Mouse (Mus musculus): ENCODE data around the gene Ugt2a1. TPM values are rescaled to one million over a fixed set of nuclear protein-coding genes. Genes with fewer than 3 reads are reported as not detected.

The Ugt2a1 gene
- total RNA-seq (2023) = not detected

DNA sequence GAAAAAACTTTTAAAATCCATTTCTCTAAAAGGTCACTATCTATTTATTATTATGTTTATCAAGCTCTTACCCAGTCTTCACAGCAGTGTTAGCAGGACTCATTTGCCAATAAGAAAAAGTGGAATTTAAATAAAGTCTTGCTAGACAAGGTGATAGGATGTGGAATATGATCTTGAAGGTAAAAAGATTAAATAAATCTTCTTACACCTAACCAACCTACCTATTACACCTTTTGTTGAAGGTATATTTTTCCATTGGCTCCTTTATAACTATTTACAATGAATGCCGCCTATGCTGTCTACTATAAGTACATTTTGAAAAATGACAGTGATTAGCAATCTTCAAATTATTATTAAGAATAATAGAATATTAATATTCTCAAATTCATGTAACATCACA lies at the start of gene Ugt2a1:
Gene Ugt2a1, minus strand, starts transcription at position 101 of the 400 bp plus-strand sequence.

GRCm38 (mm10) chr5:87538111-87538510 lies 47.4 kb upstream of the Ugt2a1 start, which contains the start of gene Sult1b1:
TSS of gene Sult1b1 (minus strand) at chr5:87538195.

DNA sequence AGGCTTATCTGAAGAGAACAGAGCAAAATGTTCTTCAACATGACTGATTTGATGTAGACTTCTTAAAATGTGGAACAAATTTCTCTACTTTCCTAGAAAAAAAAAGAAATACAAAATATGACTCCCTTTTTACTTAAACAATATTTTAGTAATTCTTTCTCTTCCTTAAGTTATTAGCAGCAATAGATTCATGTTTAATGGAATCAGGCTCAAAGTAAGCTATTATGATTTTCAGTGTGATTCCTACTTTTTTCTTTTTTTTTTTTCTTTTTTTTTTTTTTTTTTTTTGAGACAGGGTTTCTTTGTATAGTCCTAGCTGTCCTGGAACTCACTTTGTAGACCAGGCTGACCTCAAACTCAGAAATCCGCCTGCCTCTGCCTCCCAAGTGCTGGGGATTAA lies 4.0 kb downstream of the Ugt2a1 start, which contains the start of gene Gm43638:
Gene Gm43638, minus strand, starts transcription at position 101 of the 400 bp plus-strand sequence.

DNA sequence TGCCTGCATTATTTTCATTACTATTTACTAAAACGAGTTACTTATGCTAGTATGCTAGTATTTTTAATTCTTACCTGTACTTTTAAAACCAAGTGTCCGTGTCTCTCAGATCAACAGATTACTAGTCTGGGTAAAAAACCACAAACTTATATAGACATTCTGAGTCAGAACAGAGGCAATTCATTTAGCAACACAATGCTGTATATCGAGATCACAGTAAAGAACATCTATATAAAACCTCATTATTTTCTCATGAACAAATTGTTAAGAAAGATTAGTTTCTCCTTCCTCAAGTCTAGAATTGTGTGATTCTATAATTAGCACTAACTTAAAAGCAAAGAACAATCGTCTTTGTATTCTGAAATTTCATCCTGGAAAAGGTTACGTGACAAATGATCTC lies 8.5 kb downstream of the Ugt2a1 start, which contains the start of gene Ugt2a2:
Gene Ugt2a2, minus strand, starts transcription at position 101 of the 400 bp plus-strand sequence.

GRCm38 (mm10) chr5:87424041-87424440 lies 66.6 kb downstream of the Ugt2a1 start, which contains the start of gene Ugt2b38:
TSS of gene Ugt2b38 (minus strand) at chr5:87424203.

Other genes starting within 250 kb of the Ugt2a1 start
- gene Ugt2b37, start 236.1 kb downstream of the Ugt2a1 start, total RNA-seq (2023) = not detected
- gene Ugt2a3, start 153.7 kb downstream of the Ugt2a1 start, total RNA-seq (2023) = not detected
- gene Ugt2b38, start 66.7 kb downstream of the Ugt2a1 start, total RNA-seq (2023) = not detected
- gene Ugt2a2, start 8.6 kb downstream of the Ugt2a1 start, total RNA-seq (2023) = not detected
- gene Gm43638, start 4.1 kb downstream of the Ugt2a1 start, total RNA-seq (2023) = not detected
- gene Sult1b1, start 47.3 kb upstream of the Ugt2a1 start, total RNA-seq (2023) = not detected
- gene Sult1d1, start 78.2 kb upstream of the Ugt2a1 start, total RNA-seq (2023) = not detected
- gene Sult1e1, start 100.7 kb upstream of the Ugt2a1 start, total RNA-seq (2023) = not detected
- not detected for gene Csn1s1, start 175.3 kb upstream of the Ugt2a1 start, total RNA-seq (2023)
- gene Csn2, start 208.8 kb upstream of the Ugt2a1 start, total RNA-seq (2023) = not detected

Measured in B cell, adult 67 days (primary cell).